Mouse (Mus musculus) kidney, adult 11 months (tissue): ENCODE measurements around the gene Acap1.
"Not testable (repeated sequence)": the region's sequence is repeated elsewhere in the genome, so short reads cannot be mapped to it uniquely, and the experiment has no call there.

Experiments
- DNase-seq: peaks from one replicate; pipeline ENCODE4 v3.0.0; 2022

The Acap1 gene

DNA sequence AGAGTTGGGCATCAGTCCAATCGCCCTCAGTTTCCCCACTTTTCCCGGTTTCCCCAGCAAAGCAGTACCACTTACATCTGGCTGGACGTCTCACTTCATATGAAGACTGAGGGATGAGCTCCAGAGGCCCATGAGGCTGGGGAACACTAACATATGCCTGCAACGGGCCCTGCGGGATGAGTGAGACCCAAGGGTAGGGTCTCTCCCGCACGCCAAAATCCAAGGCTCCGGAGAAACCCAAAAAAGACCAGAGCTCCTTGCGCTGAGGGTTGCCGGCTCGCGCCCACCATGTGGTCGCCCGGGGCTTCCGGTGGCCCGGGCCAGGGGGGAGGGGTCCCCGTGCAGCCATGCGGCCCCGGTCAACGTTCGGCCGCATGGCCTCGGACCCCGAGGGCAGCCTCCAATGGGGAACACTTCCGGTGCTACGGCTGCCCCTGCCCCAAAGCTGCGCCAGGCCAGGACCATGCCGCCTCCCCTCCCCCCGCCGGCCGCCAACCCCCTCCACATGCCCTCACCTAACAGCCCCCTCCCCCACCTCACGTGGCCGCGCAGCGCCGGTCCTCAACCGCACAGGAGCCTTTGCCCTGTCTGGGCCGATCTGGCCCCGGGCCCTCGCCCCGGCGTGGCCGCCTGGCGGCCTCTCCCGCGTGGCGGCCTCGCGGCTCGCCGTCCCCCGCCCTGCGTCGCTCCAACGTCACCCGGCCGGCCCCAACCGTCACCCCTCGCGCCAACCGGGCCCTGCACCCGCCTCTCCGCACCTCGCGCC, 25.1 kb upstream of the Acap1 start:
- DNase-seq = peak; percentile 59

DNA sequence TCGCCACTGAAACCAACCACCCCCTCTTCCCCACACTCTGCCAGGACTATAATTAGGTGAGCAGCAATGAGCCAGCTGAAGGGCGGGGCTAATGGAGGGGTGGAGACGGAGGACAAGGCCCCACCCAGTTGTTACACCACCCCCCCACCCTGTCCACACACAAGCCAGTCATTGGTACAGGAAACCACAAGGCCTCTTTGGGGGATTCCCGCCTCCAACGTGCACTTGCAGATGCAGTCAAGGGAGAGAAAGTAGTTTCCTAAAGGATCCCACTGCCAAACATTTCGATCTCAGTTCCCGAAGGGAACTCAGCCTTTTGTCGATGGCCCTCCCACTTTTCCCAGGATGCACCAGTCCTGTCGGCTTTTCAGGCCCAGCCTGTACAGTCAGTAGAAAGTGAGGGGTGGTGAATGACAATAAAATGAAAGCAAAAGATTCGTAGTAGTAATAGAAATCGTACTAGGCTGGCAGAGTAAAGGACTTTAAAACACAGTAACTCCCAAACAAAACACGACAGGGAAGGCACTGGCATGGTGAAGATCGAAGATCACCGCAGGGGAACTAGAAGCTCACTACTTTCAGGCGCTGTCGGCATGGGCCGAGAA, 24.4 kb upstream of the Acap1 start:
- peak; percentile 84 for DNase-seq

DNA sequence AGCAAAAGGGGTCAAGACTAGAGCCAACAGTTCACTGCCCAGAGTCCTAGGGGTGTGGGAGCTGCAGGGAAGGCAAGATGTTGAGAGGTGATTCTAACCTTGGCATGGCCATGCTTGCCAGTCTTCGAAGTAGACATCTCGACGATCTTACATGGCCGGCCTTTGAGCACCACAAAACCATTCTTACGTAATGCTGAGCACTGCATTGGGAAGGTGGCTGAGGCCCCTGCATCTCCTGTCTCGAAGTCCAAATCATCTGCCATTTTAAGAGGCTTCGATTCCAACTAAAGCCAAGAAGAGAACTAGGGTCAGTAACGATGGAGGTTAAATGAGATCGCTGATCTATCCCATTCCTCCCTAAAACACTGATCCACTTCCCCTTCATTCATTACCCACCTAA, 23.7 kb upstream of the Acap1 start:
- DNase-seq = no peak

DNA sequence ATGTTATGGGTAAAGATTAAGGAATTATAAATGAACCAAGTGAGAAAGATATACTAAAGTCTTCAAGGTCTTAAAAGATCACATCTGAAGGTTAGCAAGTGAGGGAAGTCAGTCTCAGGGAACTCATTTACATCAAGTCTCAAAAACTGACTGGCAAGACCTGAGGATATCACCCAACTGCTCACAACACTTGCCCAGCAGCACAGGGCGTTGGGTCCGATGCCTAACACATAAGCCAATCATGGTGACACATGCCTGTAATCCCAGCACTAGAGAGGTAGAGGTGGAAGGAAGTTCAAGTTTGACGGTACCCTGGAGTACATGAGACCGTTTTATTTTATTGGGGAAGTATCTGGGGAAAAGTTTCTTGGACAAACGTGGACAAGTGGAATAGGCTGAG, 22.8 kb upstream of the Acap1 start:
- no peak for DNase-seq

DNA sequence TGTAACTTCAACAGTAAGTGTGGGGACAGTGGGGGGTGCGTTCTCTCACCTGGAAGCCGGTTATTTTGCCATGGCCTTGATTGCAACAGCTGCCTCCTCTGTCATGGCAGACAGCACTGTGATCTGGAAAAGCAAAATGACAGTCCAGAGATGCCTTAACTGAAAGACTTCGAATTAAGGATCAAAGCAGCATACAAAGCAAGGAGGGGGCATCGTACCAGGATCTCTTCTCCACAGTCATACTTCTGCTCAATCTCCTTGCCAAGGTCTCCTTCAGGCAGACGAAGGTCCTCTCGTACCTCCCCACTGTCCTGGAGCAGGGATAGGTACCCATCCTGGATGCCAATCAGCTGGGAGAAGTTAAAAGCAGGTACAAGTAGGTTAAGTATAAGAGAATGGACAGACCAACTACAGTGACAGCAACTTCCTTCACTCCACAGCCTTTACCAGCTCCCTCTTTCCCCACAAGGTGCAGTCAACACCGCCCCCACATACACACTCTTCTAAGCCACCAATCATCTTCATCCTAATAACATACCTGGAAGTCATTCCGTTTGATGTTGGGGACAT, 22.1 kb upstream of the Acap1 start:
- DNase-seq = no peak

DNA sequence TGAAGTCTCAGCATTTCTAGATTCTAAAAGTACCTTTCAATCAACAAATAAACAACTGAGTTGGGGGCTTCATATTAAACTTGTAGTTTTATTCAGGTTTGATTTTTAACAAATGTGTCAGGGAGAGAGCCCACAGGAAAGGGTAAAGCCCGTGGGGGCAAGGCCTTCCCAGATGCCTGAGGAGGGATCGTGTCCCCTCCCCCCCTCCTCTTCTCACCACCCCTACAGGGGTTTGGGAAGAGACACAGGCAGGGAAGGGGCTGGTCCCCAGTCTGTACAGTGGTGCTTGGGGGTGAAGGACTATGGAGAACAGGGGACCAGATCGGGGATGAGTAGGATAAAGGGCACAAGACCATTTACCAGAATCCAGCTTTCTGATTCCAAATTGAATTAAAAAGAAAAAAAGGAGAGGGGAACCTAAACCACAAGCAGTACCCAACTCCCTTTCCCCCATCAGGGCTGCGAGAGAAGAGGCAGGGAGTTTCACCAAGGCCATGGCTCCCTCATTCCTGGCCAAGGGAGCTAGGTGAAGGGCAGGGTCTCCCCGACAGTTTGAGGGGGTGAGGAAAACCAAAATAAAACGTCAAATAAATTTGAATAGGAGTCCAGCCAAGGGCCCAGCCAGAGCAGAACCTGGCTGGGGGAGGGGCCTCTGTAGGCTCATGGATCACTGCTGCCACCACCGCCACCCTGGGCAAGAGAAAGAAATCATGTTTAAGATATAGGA, 21.5 kb upstream of the Acap1 start:
- DNase-seq = not testable (repeated sequence)

DNA sequence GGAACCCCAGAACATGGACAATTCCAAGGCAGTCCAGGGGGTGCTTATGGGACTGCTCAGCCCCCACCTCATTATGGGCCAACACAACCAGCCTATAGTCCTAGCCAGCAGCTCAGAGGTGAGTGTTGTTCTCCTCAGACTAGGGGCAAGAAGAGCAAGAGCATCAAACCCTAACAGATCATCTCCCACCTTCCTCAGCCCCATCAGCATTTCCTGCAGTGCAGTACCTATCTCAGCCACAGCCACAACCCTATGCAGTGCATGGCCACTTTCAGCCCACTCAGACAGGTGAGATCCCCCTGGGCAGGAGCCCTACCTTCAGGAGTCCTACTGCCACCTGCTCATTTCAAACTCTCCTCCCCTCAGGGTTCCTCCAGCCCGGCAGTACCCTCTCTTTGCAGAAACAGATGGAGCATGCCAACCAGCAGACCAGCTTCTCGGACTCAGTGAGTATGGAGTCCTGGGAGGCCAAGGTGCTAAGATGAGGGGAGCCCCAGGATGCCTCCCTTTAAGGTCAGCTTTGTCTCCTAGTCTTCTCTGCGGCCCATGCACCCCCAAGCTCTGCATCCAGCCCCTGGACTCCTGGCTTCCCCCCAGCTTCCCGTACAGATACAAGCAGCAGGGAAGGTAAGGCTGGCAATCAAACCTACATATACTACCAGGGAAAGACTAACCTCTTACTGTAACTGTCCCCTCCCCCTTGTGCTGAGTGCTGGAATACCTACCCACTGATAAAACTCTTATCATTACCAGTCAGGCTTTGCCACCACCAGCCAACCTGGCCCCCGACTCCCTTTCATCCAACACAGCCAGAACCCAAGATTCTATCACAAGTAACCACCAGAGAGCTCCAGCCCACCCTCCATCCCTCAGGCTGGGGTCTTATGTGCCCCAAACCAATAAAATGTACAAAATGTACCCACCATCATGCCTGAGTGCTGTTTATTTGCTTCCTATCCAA, 20.6 kb upstream of the Acap1 start:
- no peak for DNase-seq

DNA sequence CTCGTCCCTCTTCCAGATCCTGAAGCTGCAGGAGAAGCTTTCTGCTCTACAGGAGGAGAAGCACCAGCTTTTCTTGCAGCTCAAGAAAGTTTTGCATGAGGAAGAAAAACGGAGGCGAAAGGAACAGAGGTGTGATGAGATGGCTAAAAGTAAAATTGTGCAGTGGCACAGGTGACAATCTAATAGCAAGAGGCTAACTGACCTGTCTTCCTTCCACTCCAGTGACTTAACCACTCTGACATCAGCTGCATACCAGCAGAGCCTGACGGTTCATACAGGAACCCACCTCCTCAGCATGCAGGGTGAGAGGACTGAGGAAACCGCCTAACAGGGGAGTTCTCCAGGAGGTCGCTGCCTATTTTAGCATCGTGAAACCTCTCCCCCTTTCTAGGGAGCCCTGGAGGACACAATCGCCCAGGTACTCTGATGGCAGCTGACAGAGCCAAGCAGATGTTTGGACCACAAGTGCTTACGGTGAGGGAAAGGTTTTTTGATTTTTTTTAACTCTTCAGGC, 19.6 kb upstream of the Acap1 start:
- DNase-seq = no peak

DNA sequence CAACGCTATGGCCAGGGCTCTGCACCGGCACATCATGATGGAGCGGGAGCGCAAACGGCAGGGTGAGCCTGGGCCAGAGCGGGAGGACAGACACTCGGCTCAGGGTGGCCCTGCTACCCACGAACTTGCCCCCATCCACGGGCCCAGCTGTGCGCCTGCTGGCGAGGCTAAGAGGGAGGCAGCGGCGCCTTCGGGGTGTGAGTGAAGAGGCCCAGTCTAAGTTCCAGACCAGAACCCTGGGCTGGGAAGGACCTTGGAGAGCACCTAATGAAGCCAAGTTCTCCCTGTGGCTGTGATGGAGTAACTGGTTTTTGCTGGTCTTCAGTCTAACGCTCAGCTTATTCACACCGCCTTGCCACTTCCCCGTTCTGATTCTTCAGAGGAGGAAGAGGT, 19.0 kb upstream of the Acap1 start:
- no peak for DNase-seq

DNA sequence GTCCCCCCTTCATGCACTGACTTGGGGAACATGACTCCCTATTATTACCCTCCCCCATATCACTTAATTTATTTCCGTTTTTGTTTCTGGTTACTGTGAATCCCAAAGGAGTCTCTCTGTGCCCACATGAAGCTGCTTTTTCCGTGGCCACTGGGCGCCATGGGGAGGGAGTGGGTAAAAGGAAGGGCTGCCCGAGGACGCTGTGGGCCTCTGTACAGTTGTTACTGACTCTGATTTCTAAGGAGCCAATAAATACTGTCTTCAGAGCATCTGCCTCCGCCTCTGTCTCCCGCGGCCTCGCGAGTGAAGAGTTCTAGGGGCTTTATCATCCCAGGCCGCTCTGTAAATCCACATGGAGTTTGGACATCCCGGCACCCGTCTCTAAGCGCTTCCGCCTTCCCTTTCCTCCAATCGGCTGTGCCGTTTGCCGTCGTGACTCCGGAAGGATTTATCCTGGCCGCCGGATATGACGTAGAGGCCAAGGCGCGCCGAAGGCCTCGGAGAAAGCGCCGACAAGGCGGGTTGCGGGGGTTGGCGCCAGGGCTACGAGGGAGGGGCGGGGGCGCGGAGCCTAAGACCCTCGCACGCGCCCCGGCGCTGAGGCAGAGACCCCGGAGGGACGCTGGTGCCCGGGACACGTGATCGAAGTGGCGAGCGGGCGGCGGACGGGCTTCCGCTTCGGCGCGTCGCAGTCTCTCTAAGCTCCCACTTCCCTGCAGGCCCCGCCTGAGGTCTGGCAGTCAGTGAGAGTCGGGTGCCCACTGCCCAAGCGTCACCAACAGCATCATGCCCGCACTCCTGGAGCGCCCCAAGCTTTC, 18.4 kb upstream of the Acap1 start, which contains the start of gene Gps2:
Gps2 (plus strand) TSS at position 335 of the 818 bp plus-strand sequence.
- DNase-seq = peak; percentile 90

DNA sequence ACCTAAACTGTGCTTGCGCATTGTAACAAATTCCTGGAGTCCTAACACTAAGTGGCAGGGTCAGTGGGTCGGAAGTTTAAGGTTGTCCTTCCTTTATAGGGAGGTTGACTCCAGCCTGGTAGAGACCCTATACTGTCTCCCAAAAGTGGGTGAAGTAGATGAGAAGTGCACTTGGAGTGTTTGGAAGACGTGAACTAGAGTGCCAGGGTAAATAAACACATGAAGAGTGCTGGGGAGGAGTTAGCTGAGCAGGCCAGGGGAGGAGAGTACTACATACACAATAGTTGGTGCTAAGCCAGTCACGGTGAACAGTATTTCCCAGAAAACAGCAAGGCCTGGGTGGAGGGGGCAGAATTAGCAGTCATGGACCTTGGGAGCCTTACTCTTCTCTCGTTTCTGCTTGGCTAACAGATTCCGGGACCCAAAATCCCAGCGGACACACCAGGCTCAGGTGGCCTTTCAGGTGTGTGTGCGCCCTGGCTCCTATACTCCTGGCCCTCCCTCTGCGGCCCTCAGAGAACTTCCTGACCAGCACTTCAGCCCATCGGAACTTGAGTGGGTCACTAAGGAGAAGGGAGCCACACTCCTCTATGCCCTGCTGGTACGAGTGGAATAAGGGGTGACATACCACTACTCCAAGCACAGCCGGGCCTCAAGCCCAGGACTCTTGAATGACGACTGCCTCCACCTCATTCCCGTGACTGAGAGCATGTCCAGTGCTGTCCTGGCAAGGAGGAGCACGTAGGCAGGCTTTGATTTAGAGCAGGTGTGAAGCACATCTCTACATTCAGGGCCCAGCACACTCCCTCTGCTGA, 17.6 kb upstream of the Acap1 start:
- DNase-seq = no peak

DNA sequence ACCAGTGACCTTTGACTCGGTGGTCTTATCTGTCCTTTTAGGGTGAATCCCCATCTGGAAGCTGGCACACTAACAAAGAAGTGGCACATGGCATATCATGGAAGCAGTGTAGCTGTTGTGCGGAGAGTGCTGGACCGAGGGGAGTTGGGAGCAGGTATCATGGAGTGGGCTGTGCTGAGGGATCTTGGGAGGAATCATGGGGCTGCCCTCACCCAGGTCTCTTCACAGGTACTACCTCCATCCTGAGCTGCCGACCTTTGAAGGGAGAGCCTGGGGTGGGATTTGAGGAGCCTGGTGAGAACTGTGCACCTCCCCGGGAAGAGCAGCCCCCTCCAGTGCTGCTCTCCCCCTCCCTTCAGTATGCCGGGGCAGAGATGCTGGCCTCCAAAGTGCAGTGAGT, 16.4 kb upstream of the Acap1 start:
- no peak for DNase-seq

DNA sequence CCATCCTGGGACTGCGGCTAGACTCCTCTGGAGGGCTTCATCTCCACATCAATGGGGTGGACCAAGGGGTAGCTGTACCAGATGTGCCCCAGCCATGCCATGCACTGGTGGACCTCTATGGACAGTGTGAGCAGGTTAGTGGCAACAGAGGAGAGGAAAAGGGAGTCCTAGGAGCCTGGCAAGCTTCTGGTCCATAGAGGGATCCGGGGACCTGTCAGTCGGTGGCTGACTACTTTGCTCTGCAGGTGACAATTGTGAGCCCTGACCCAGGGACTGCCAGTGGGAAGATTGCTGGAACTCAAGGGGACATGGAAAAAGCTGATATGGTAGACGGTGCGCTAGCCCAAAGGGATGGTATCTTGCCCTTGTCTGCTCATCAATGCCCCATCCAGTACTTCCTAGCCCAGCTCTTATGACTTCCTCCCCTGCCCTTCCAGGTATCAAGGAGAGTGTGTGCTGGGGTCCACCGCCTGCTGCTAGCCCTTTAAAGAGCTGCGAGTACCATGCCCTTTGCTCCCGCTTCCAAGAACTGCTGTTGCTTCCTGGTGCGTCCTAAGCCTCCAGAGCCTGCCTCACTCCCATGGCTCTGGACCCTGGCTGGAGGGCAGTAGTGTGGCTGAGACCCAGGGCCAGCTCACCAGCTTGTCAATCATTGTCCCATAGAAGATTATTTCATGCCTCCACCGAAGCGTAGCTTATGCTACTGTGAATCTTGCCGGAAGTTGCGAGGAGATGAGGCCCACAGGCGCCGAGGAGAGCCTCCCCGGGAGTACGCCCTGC, 15.6 kb upstream of the Acap1 start:
- DNase-seq = peak; percentile 87

DNA sequence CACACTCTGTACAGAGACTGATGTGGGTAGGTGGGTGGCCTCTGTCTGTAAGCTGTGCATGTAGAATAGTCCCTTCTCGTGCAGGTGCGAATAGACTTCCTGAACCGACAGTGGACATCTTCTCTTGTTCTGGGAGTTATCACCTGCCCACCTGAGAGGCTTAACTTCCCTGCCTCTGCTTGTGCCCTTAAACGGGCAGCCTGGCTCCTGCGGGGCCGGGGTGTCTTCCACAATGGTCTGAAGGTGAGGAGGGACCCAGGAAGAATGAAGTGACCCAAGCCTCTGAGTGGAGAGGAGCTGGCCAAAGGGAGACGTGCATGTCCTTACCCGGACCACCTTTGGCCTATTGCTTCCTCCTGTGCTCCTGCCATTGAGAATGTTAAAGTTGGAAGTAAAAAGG, 14.8 kb upstream of the Acap1 start:
- DNase-seq = no peak

DNA sequence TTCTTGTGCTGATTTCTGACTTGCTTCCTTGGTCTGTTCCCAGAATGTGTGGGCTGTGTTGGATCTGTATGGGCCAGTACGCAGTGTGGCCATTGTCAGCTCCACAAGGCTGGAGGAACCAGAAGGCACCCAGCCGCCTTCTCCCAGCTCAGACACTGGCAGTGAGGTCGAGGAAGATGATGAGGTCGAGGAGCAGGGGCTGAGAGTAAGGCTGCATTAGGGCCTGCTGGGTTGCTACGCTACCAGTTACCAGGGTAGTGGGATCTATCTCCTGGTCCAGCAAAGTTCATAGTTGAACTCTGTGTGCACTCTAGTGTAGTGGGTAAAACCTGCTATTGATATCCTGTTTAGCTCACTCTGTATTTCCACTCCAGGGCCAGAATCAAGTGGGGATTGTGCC, 13.8 kb upstream of the Acap1 start:
- DNase-seq = no peak

DNA sequence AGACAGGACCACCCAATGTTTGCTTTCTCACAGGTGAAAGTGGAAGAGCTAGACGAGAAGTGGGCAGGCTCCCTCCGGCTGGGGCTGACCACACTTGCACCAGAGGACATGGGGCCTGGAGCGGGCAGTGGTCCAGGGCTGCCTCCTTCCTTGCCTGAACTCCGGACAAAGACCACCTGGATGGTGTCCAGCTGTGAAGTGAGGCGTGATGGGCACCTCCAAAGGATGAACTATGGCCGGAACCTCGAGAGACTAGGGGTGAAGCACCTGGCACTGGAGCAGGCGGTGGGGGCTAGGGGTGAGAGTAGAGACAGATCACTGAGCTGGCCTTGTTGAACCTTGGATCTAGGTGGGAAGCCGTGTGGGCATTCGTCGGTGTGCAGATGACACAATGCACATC, 13.3 kb upstream of the Acap1 start:
- peak; percentile 97 for DNase-seq

DNA sequence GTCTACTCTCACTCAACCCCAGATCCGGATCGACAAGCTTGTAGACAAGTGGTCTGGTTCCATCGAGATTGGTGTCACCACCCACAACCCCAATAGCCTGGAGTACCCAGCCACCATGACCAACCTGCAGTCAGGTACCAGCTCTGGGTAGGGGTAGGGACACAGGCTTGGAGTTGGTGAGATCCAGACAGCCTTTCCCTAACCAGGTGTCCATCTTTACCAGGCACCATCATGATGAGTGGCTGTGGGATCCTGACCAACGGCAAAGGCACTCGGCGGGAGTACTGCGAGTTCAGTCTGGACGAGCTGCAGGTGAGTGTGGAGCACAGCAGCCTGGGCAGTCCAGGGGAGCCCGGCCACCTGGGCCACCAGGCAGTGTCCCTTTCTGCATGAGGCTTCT, 9.0 kb upstream of the Acap1 start:
- DNase-seq = no peak

DNA sequence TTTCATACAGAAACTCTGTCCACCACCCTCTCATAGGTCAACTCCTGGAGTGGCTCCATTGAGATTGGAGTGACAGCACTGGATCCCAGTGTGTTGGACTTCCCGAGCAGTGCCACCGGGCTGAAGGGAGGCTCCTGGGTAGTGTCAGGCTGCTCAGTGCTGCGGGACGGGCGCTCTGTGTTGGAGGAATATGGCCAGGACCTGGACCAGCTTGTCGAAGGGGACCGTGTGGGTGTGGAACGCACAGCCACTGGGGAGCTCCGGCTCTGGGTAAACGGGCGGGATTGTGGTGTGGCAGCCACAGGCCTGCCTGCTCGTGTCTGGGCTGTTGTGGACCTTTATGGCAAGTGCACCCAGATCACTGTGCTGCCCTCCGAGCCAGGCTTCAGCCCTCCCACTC, 7.6 kb upstream of the Acap1 start:
- DNase-seq = no peak

DNA sequence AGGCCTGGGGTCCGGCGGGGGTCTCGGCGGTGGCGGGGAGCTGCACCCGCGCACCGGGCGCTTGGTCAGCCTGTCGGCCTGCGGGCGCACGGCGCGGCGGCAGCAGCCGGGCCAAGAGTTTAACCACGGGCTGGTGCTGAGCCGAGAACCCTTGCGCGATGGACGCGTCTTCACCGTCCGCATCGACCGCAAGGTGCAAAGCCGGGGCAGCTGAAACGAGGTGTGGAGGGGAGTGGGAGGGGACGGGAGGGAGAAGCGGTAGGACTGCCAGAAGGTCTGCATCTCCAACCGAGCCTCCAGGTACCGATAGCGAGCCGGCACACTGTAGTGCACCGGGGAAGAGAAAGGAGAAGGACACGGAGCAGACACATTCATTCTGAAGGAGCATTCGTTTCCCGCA, 6.7 kb upstream of the Acap1 start:
- DNase-seq = no peak

DNA sequence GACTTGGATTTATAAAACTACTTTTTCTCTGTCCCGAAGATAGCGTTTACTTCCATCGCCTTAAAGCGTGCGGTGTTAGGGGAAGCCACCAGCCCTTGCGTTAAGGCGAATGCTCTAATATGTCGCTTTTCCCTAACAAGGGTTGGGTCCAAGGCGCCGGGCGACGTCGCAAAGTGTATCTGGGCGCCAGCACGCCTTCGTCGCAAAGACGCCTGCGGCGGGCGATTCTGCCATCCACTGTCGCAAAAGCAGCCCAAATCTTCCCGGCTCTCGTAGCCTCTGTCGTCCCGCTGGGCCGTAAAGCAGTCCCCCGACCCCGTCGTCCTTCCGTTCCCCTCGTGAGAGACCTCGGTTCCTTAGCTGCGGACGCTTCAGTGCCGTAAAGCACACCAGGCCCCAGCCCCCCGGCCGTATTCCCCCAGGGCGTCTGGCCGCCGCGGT, 6.1 kb upstream of the Acap1 start:
- peak; percentile 98 for DNase-seq
